In genomic region chr14:25478755-25479154, GRCm38 (mm10) we compare ENCODE assay signal across 9 mouse cellular contexts. TPM values are rescaled to one million over a fixed set of nuclear protein-coding genes. Genes with fewer than 3 reads are reported as not detected.
DNase-seq lines count a peak whose midpoint lies in the region; ATAC-seq and TF ChIP-seq lines count a peak whose summit lies in the region.
"Had no signal": no experiment of that assay in that cellular context is flagged by ENCODE, and none has a peak within 500 bp of the region (broad histone marks: within the 10 kb centered on the region; RNA-seq: fewer than 3 reads in every experiment).

No protein-coding gene starts in this region.

- H3K4me3 ChIP-seq in heart, embryonic 13.5 days, result no peak overlapping the region
- H3K4me3 ChIP-seq in liver, embryonic 13.5 days (replicated peaks), result no peak overlapping the region
- no peak overlapping the region for H3K4me3 ChIP-seq in lung, postnatal 0 days (ENCODE audit: low read depth, low read length)
- H3K4me3 ChIP-seq: lung, embryonic 15.5 days had no signal

- ATAC-seq in heart, embryonic 13.5 days (ENCODE audit: extremely low read depth, insufficient number of reproducible peaks, low FRiP score, low TSS enrichment), result no peak
- ATAC-seq in liver, embryonic 13.5 days (ENCODE audit: low read depth), result no peak
- ATAC-seq in lung, postnatal 0 days, result no peak

- 59% methylated on average over 9 of the region's 9 CpGs for WGBS in heart, embryonic 13.5 days
- 87% methylated on average over 9 of the region's 9 CpGs for WGBS in liver, embryonic 13.5 days (ENCODE audit: insufficient replicate concordance)
- WGBS in lung, postnatal 0 days, result 76% methylated on average over 9 of the region's 9 CpGs

- no peak for TF ChIP-seq EP300 in lung, postnatal 0 days (IDR thresholded peaks at IDR 0.05)

- TF ChIP-seq CTCF in lung, postnatal 0 days (IDR thresholded peaks at IDR 0.05), result no peak

- H3K27ac ChIP-seq in heart, embryonic 13.5 days (replicated peaks), result peak overlapping the region; percentile 90
- peak overlapping the region; percentile 94; the same call in 1 of the 2 replicates for H3K27ac ChIP-seq in liver, embryonic 13.5 days
- H3K27ac ChIP-seq in lung, postnatal 0 days (ENCODE audit: low read length), result no peak overlapping the region
- H3K27ac ChIP-seq: lung, embryonic 15.5 days had no signal

- peaks cover 3% of the 10 kb centered on the region; the same call in 1 of the 2 replicates for H3K36me3 ChIP-seq in heart, embryonic 13.5 days
- H3K36me3 ChIP-seq in liver, embryonic 13.5 days, result no peaks in the 10 kb centered on the region
- H3K36me3 ChIP-seq in lung, postnatal 0 days (ENCODE audit: insufficient read depth, low read length), result no peaks in the 10 kb centered on the region; the same call in none of the 2 replicates
- H3K36me3 ChIP-seq: lung, embryonic 15.5 days had no signal

- H3K4me1 ChIP-seq in heart, embryonic 13.5 days, result peaks cover 100% of the 10 kb centered on the region
- peaks cover 99% of the 10 kb centered on the region for H3K4me1 ChIP-seq in liver, embryonic 13.5 days (replicated peaks)
- H3K4me1 ChIP-seq in lung, postnatal 0 days (ENCODE audit: insufficient read depth, low read depth, low read length), result peaks cover 61% of the 10 kb centered on the region

- intact Hi-C loops in heart, postnatal 14 days (cut with DNase I), result no loop called here

- H3K9ac ChIP-seq in heart, embryonic 13.5 days, result peak overlapping the region; percentile 20; the same call in 1 of the 2 replicates
- no peak overlapping the region for H3K9ac ChIP-seq in liver, embryonic 13.5 days
- no peak overlapping the region for H3K9ac ChIP-seq in lung, postnatal 0 days (replicated peaks; ENCODE audit: low read depth)
- H3K9ac ChIP-seq: lung, embryonic 15.5 days had no signal

- no peaks in the 10 kb centered on the region for H3K27me3 ChIP-seq in heart, embryonic 13.5 days (replicated peaks)
- H3K27me3 ChIP-seq in liver, embryonic 13.5 days, result no peaks in the 10 kb centered on the region
- H3K27me3 ChIP-seq in lung, postnatal 0 days (replicated peaks; ENCODE audit: insufficient read depth, low read length), result no peaks in the 10 kb centered on the region
- H3K27me3 ChIP-seq: lung, embryonic 15.5 days had no signal

- H3K4me2 ChIP-seq in heart, embryonic 13.5 days, result no peak overlapping the region
- no peak overlapping the region for H3K4me2 ChIP-seq in liver, embryonic 13.5 days
- no peak overlapping the region for H3K4me2 ChIP-seq in lung, postnatal 0 days (replicated peaks; ENCODE audit: low read depth, low read length)
- H3K4me2 ChIP-seq: lung, embryonic 15.5 days had no signal

- DNase-seq in heart, postnatal 14 days, result no peak
- DNase-seq in MN1 (ENCODE audit: low spot score), result peak; percentile 43
- DNase-seq in cerebellum, adult 9-11 months, result peak; percentile 84
- no peak for DNase-seq in liver, embryonic 13.5 days
- no peak for DNase-seq in thymus, adult 18-20 months
- DNase-seq in lung, postnatal 0 days (ENCODE audit: low spot score), result no peak
- no peak for DNase-seq in spleen, postnatal 36 days (ENCODE audit: low spot score in 2 of 2)

- H3K9me3 ChIP-seq in heart, embryonic 13.5 days, result no peaks in the 10 kb centered on the region
- no peaks in the 10 kb centered on the region for H3K9me3 ChIP-seq in liver, embryonic 13.5 days (replicated peaks)
- H3K9me3 ChIP-seq in lung, postnatal 0 days (ENCODE audit: low read length), result no peaks in the 10 kb centered on the region
- H3K9me3 ChIP-seq: lung, embryonic 15.5 days had no signal

RNA-seq across cellular contexts. Expression of gene Zmiz1, which starts 19.8 kb away (rescaled TPM):
- 25.1 and 25.7 TPM in 2 replicates for polyA plus RNA-seq in heart, embryonic 13.5 days (2015; fragmentation: Nextera tagmentation; extraction: Ambion mirVana)
- total RNA-seq in heart, postnatal 14 days (2021), result 10 to 100 TPM; 53.9 to 59.4 TPM
- polyA plus RNA-seq in liver, embryonic 13.5 days (2015; fragmentation: Nextera tagmentation; extraction: Ambion mirVana), result 4.5 TPM in 2 replicates
- 18.0 and 20.2 TPM in 2 replicates for polyA plus RNA-seq in lung, postnatal 0 days (2015; fragmentation: Nextera tagmentation; extraction: Ambion mirVana)

Comparison
In these comparisons a context has a peak if more than half of its experiments do, and no peak if none do; other contexts are left out.
1. DNase-seq: peak in MN1 (single experiment) and cerebellum, adult 9-11 months (single experiment); none in heart, postnatal 14 days (0 of 2), liver, embryonic 13.5 days (single experiment), thymus, adult 18-20 months (0 of 2), lung, postnatal 0 days (single experiment) and spleen, postnatal 36 days (0 of 2).